Mouse (Mus musculus): ENCODE data around the gene Timm8a2. TPM values are rescaled to one million over a fixed set of nuclear protein-coding genes. Genes with fewer than 3 reads are reported as not detected.
A peak's percentile ranks its signal among the peaks of the same experiment; 100 is the strongest.

Timm8a2 gene
- polyA plus RNA-seq, 1 experiment: not detected

- Histone ChIP-seq H3ac (ENCODE audit: control insufficient read depth, insufficient read length, low read depth) (no peak overlapping the region), H3K79me2 (ENCODE audit: control insufficient read depth, insufficient read depth) (no peaks in the 10 kb centered on the region), H3K79me3 (ENCODE audit: low read depth) (no peaks in the 10 kb centered on the region), H3K4me3 (ENCODE audit: insufficient read depth, poor library complexity, severe bottlenecking) (no peak overlapping the region), H3K36me3 (ENCODE audit: control insufficient read depth, insufficient read depth) (no peaks in the 10 kb centered on the region), H3K27me3 (ENCODE audit: control insufficient read depth, insufficient read depth, insufficient read length) (peaks cover 4% of the 10 kb centered on the region)
- TF ChIP-seq USF1 (IDR thresholded peaks at IDR 0.05; ENCODE audit: low read depth): no peak
- no peak for TF ChIP-seq FOSL1 (IDR thresholded peaks at IDR 0.05; ENCODE audit: insufficient read depth, low read length, poor library complexity, severe bottlenecking)
- no peak for TF ChIP-seq MYOD1 (IDR thresholded peaks at IDR 0.05; ENCODE audit: control insufficient read depth, insufficient read length, low read depth)
- TF ChIP-seq MAX (IDR thresholded peaks at IDR 0.05): no peak
Measured at GRCm38 (mm10) chr14:122048816-122049215, 14.3 kb downstream of the Timm8a2 start.

GRCm38 (mm10) chr14:122052896-122053635 lies 18.6 kb downstream of the Timm8a2 start:
- TF ChIP-seq MYOD1 (IDR thresholded peaks at IDR 0.05; ENCODE audit: control insufficient read depth, insufficient read length, low read depth) (no peak), CTCF (IDR thresholded peaks at IDR 0.05; ENCODE audit: control insufficient read depth, insufficient read depth, insufficient read length) (no peak), USF1 (IDR thresholded peaks at IDR 0.05; ENCODE audit: low read depth) (no peak), MAX (IDR thresholded peaks at IDR 0.05) (no peak), MYOG (IDR thresholded peaks at IDR 0.05; ENCODE audit: control insufficient read depth, extremely low read depth, insufficient read length) (no peak), FOSL1 (IDR thresholded peaks at IDR 0.05; ENCODE audit: insufficient read depth, low read length, poor library complexity, severe bottlenecking) (no peak), CEBPB (IDR thresholded peaks at IDR 0.05; ENCODE audit: low read depth) (no peak)
- no peaks in the 10 kb centered on the region for H3K79me2 ChIP-seq (ENCODE audit: control insufficient read depth, insufficient read depth)
- H3K4me3 ChIP-seq (ENCODE audit: insufficient read depth, poor library complexity, severe bottlenecking): no peak overlapping the region
- H3K36me3 ChIP-seq (ENCODE audit: control insufficient read depth, insufficient read depth): no peaks in the 10 kb centered on the region
- peaks cover under 1% of the 10 kb centered on the region for H3K27me3 ChIP-seq (ENCODE audit: control insufficient read depth, insufficient read depth, insufficient read length)
- H3ac ChIP-seq (ENCODE audit: control insufficient read depth, insufficient read length, low read depth): no peak overlapping the region
- no peaks in the 10 kb centered on the region for H3K79me3 ChIP-seq (ENCODE audit: low read depth)

- TF ChIP-seq CEBPB (IDR thresholded peaks at IDR 0.05; ENCODE audit: low read depth): no peak
- Histone ChIP-seq H3K36me3 (ENCODE audit: control insufficient read depth, insufficient read depth) (no peaks in the 10 kb centered on the region), H3K27me3 (ENCODE audit: control insufficient read depth, insufficient read depth, insufficient read length) (no peaks in the 10 kb centered on the region), H3K4me3 (ENCODE audit: insufficient read depth, poor library complexity, severe bottlenecking) (no peak overlapping the region), H3K79me3 (ENCODE audit: low read depth) (no peaks in the 10 kb centered on the region), H3ac (ENCODE audit: control insufficient read depth, insufficient read length, low read depth) (no peak overlapping the region), H3K79me2 (ENCODE audit: control insufficient read depth, insufficient read depth) (no peaks in the 10 kb centered on the region)
Measured at GRCm38 (mm10) chr14:122056871-122057270, 22.4 kb downstream of the Timm8a2 start.

DNA sequence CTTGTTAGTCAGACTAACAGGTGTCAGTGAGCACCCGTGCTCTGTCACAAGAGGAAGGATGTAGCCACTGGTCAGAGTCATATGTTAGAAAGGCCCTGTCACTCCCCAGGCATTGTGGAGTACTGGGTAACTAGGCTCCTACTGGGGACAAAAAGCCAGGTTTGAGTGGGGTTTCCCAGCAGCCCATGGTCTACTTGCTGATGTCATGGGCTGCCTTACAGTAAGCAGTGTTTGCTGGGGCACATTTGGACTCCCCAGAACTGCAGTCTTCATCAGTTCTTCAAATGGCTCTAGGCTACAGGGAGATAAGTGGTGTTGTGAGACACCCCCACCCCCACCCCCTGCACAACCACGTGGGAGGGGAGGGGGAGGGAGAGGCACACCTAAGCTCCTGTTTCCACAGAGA lies 23.5 kb downstream of the Timm8a2 start:
- Histone ChIP-seq H3K79me3 (ENCODE audit: low read depth) (no peaks in the 10 kb centered on the region), H3K27me3 (ENCODE audit: control insufficient read depth, insufficient read depth, insufficient read length) (no peaks in the 10 kb centered on the region), H3K4me3 (ENCODE audit: insufficient read depth, poor library complexity, severe bottlenecking) (no peak overlapping the region), H3K79me2 (ENCODE audit: control insufficient read depth, insufficient read depth) (no peaks in the 10 kb centered on the region), H3ac (ENCODE audit: control insufficient read depth, insufficient read length, low read depth) (no peak overlapping the region), H3K36me3 (ENCODE audit: control insufficient read depth, insufficient read depth) (no peaks in the 10 kb centered on the region)
- TF ChIP-seq CEBPB (IDR thresholded peaks at IDR 0.05; ENCODE audit: low read depth) (no peak), MYOG (IDR thresholded peaks at IDR 0.05; ENCODE audit: control insufficient read depth, extremely low read depth, insufficient read length) (no peak), MAX (IDR thresholded peaks at IDR 0.05) (no peak), MYOD1 (IDR thresholded peaks at IDR 0.05; ENCODE audit: control insufficient read depth, insufficient read length, low read depth) (no peak), CTCF (IDR thresholded peaks at IDR 0.05; ENCODE audit: control insufficient read depth, insufficient read depth, insufficient read length) (no peak), USF1 (IDR thresholded peaks at IDR 0.05; ENCODE audit: low read depth) (no peak), FOSL1 (IDR thresholded peaks at IDR 0.05; ENCODE audit: insufficient read depth, low read length, poor library complexity, severe bottlenecking) (no peak)

GRCm38 (mm10) chr14:122060642-122061041 lies 26.2 kb downstream of the Timm8a2 start:
- no peak for TF ChIP-seq CEBPB (IDR thresholded peaks at IDR 0.05; ENCODE audit: low read depth)
- no peak for TF ChIP-seq USF1 (IDR thresholded peaks at IDR 0.05; ENCODE audit: low read depth)
- peak; percentile 85 for TF ChIP-seq CTCF (IDR thresholded peaks at IDR 0.05; ENCODE audit: control insufficient read depth, insufficient read depth, insufficient read length)
- Histone ChIP-seq H3K79me3 (ENCODE audit: low read depth) (no peaks in the 10 kb centered on the region), H3K4me3 (ENCODE audit: insufficient read depth, poor library complexity, severe bottlenecking) (no peak overlapping the region), H3ac (ENCODE audit: control insufficient read depth, insufficient read length, low read depth) (no peak overlapping the region), H3K79me2 (ENCODE audit: control insufficient read depth, insufficient read depth) (no peaks in the 10 kb centered on the region), H3K27me3 (ENCODE audit: control insufficient read depth, insufficient read depth, insufficient read length) (no peaks in the 10 kb centered on the region), H3K36me3 (ENCODE audit: control insufficient read depth, insufficient read depth) (no peaks in the 10 kb centered on the region)

DNA sequence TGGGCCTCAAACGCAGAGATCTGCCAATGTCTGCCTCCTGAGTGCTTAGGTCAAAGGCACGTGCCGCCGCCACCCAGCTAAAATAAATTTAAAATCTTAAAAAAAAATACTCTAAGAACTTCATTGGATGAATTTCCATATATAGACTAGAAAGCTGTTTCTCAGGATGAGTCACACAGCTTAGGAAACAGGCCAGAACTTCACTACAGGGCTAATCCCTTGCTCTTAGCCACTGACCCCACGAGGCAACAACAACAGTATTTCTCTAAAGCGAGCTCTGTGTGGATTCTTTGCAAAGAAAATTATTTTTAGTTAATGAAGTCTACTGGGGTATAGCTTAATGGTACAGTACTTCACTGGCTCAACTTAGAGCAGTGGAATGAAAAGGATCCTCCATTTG lies 26.9 kb downstream of the Timm8a2 start:
- Histone ChIP-seq H3K36me3 (ENCODE audit: control insufficient read depth, insufficient read depth) (no peaks in the 10 kb centered on the region), H3ac (ENCODE audit: control insufficient read depth, insufficient read length, low read depth) (no peak overlapping the region), H3K27me3 (ENCODE audit: control insufficient read depth, insufficient read depth, insufficient read length) (no peaks in the 10 kb centered on the region), H3K4me3 (ENCODE audit: insufficient read depth, poor library complexity, severe bottlenecking) (no peak overlapping the region), H3K79me2 (ENCODE audit: control insufficient read depth, insufficient read depth) (no peaks in the 10 kb centered on the region), H3K79me3 (ENCODE audit: low read depth) (no peaks in the 10 kb centered on the region)
- TF ChIP-seq MYOD1 (IDR thresholded peaks at IDR 0.05; ENCODE audit: control insufficient read depth, insufficient read length, low read depth) (no peak), CTCF (IDR thresholded peaks at IDR 0.05; ENCODE audit: control insufficient read depth, insufficient read depth, insufficient read length) (no peak), CEBPB (IDR thresholded peaks at IDR 0.05; ENCODE audit: low read depth) (no peak), MYOG (IDR thresholded peaks at IDR 0.05; ENCODE audit: control insufficient read depth, extremely low read depth, insufficient read length) (no peak), FOSL1 (IDR thresholded peaks at IDR 0.05; ENCODE audit: insufficient read depth, low read length, poor library complexity, severe bottlenecking) (no peak), MAX (IDR thresholded peaks at IDR 0.05) (no peak), USF1 (IDR thresholded peaks at IDR 0.05; ENCODE audit: low read depth) (no peak)

Data from C2C12 (cell line).